Mouse (Mus musculus): Measurements from ENCODE around the gene Dync1h1. TPM values are rescaled to one million over a fixed set of nuclear protein-coding genes. Genes with fewer than 3 reads are reported as not detected.

The Dync1h1 gene
- polyA plus RNA-seq, 1 experiment from 2014 or later = 51.0 TPM

- Histone ChIP-seq H3K4me2 (no peak overlapping the region), H3K4me3 (ENCODE audit: low read depth, low read length) (no peak overlapping the region)
- no peak for ATAC-seq (replicated peaks; ENCODE audit: insufficient number of reproducible peaks, low FRiP score, low TSS enrichment)
Measured at GRCm38 (mm10) chr12:110630056-110630455, 28.8 kb downstream of the Dync1h1 start.

GRCm38 (mm10) chr12:110636293-110636692 lies 35.0 kb downstream of the Dync1h1 start:
- Histone ChIP-seq H3K9me3 (replicated peaks; ENCODE audit: control insufficient read depth, low read length) (no peaks in the 10 kb centered on the region), H3K4me3 (ENCODE audit: low read depth, low read length) (no peak overlapping the region), H3K27me3 (ENCODE audit: control insufficient read depth, insufficient read depth, low read length) (no peaks in the 10 kb centered on the region), H3K27ac (ENCODE audit: low read depth, low read length) (no peak overlapping the region), H3K9ac (ENCODE audit: low read depth, low read length) (no peak overlapping the region), H3K4me2 (no peak overlapping the region), H3K4me1 (ENCODE audit: control insufficient read depth, insufficient read depth, low read length) (no peaks in the 10 kb centered on the region), H3K36me3 (ENCODE audit: control insufficient read depth, insufficient read depth, low read length) (peaks cover 75% of the 10 kb centered on the region)
- ATAC-seq (replicated peaks; ENCODE audit: insufficient number of reproducible peaks, low FRiP score, low TSS enrichment) = no peak
- WGBS (ENCODE audit: insufficient replicate concordance) = 90% methylated on average over 12 of the region's 12 CpGs

More at GRCm38 (mm10) chr12:110630056-110630455, 28.8 kb downstream of the Dync1h1 start:
- H3K4me1 ChIP-seq (ENCODE audit: control insufficient read depth, insufficient read depth, low read length) = no peaks in the 10 kb centered on the region
- H3K27me3 ChIP-seq (ENCODE audit: control insufficient read depth, insufficient read depth, low read length) = no peaks in the 10 kb centered on the region
- no peak overlapping the region for H3K27ac ChIP-seq (ENCODE audit: low read depth, low read length)
- 92% methylated on average over 11 of the region's 11 CpGs for WGBS (ENCODE audit: insufficient replicate concordance)
- H3K36me3 ChIP-seq (ENCODE audit: control insufficient read depth, insufficient read depth, low read length) = peaks cover 80% of the 10 kb centered on the region
- no peaks in the 10 kb centered on the region for H3K9me3 ChIP-seq (replicated peaks; ENCODE audit: control insufficient read depth, low read length)
- H3K9ac ChIP-seq (ENCODE audit: low read depth, low read length) = no peak overlapping the region

- Histone ChIP-seq H3K36me3 (ENCODE audit: control insufficient read depth, insufficient read depth, low read length) (peaks cover 76% of the 10 kb centered on the region), H3K27ac (ENCODE audit: low read depth, low read length) (no peak overlapping the region), H3K4me1 (ENCODE audit: control insufficient read depth, insufficient read depth, low read length) (no peaks in the 10 kb centered on the region), H3K9ac (ENCODE audit: low read depth, low read length) (no peak overlapping the region), H3K4me3 (ENCODE audit: low read depth, low read length) (no peak overlapping the region), H3K4me2 (no peak overlapping the region), H3K9me3 (replicated peaks; ENCODE audit: control insufficient read depth, low read length) (no peaks in the 10 kb centered on the region), H3K27me3 (ENCODE audit: control insufficient read depth, insufficient read depth, low read length) (no peaks in the 10 kb centered on the region)
- ATAC-seq (replicated peaks; ENCODE audit: insufficient number of reproducible peaks, low FRiP score, low TSS enrichment) = no peak
- 91% methylated on average over 13 of the region's 13 CpGs for WGBS (ENCODE audit: insufficient replicate concordance)
Measured at GRCm38 (mm10) chr12:110637507-110638114, 36.4 kb downstream of the Dync1h1 start.

GRCm38 (mm10) chr12:110650241-110650641 lies 49.0 kb downstream of the Dync1h1 start:
- Histone ChIP-seq H3K4me2 (no peak overlapping the region), H3K27ac (ENCODE audit: low read depth, low read length) (no peak overlapping the region), H3K4me1 (ENCODE audit: control insufficient read depth, insufficient read depth, low read length) (no peaks in the 10 kb centered on the region), H3K36me3 (ENCODE audit: control insufficient read depth, insufficient read depth, low read length) (peaks cover 64% of the 10 kb centered on the region), H3K4me3 (ENCODE audit: low read depth, low read length) (no peak overlapping the region), H3K27me3 (ENCODE audit: control insufficient read depth, insufficient read depth, low read length) (no peaks in the 10 kb centered on the region), H3K9ac (ENCODE audit: low read depth, low read length) (no peak overlapping the region), H3K9me3 (replicated peaks; ENCODE audit: control insufficient read depth, low read length) (no peaks in the 10 kb centered on the region)
- WGBS (ENCODE audit: insufficient replicate concordance) = 74% methylated on average over 8 of the region's 8 CpGs
- no peak for ATAC-seq (replicated peaks; ENCODE audit: insufficient number of reproducible peaks, low FRiP score, low TSS enrichment)

- Histone ChIP-seq H3K4me3 (ENCODE audit: low read depth, low read length) (no peak overlapping the region), H3K36me3 (ENCODE audit: control insufficient read depth, insufficient read depth, low read length) (peaks cover 70% of the 10 kb centered on the region), H3K4me2 (no peak overlapping the region), H3K9me3 (replicated peaks; ENCODE audit: control insufficient read depth, low read length) (no peaks in the 10 kb centered on the region), H3K9ac (ENCODE audit: low read depth, low read length) (no peak overlapping the region), H3K4me1 (ENCODE audit: control insufficient read depth, insufficient read depth, low read length) (no peaks in the 10 kb centered on the region), H3K27me3 (ENCODE audit: control insufficient read depth, insufficient read depth, low read length) (no peaks in the 10 kb centered on the region), H3K27ac (ENCODE audit: low read depth, low read length) (no peak overlapping the region)
- ATAC-seq (replicated peaks; ENCODE audit: insufficient number of reproducible peaks, low FRiP score, low TSS enrichment) = no peak
- WGBS (ENCODE audit: insufficient replicate concordance) = 96% methylated on average over 17 of the region's 17 CpGs
Measured at GRCm38 (mm10) chr12:110651464-110651863, 50.2 kb downstream of the Dync1h1 start.

- no peaks in the 10 kb centered on the region for H3K9me3 ChIP-seq (replicated peaks; ENCODE audit: control insufficient read depth, low read length)
- H3K4me3 ChIP-seq (ENCODE audit: low read depth, low read length) = no peak overlapping the region
- no peaks in the 10 kb centered on the region for H3K4me1 ChIP-seq (ENCODE audit: control insufficient read depth, insufficient read depth, low read length)
- H3K27me3 ChIP-seq (ENCODE audit: control insufficient read depth, insufficient read depth, low read length) = no peaks in the 10 kb centered on the region
- no peak for ATAC-seq (replicated peaks; ENCODE audit: insufficient number of reproducible peaks, low FRiP score, low TSS enrichment)
- no peak overlapping the region for H3K27ac ChIP-seq (ENCODE audit: low read depth, low read length)
- H3K9ac ChIP-seq (ENCODE audit: low read depth, low read length) = no peak overlapping the region
- H3K36me3 ChIP-seq (ENCODE audit: control insufficient read depth, insufficient read depth, low read length) = peaks cover 80% of the 10 kb centered on the region
- WGBS (ENCODE audit: insufficient replicate concordance) = 95% methylated on average over 14 of the region's 14 CpGs
- H3K4me2 ChIP-seq = no peak overlapping the region
Measured at GRCm38 (mm10) chr12:110661746-110662145, 60.5 kb downstream of the Dync1h1 start.

GRCm38 (mm10) chr12:110667466-110668077 lies 66.3 kb downstream of the Dync1h1 start:
- H3K36me3 ChIP-seq (ENCODE audit: control insufficient read depth, insufficient read depth, low read length) = peaks cover 52% of the 10 kb centered on the region
- no peak for ATAC-seq (replicated peaks; ENCODE audit: insufficient number of reproducible peaks, low FRiP score, low TSS enrichment)
- H3K4me2 ChIP-seq = no peak overlapping the region
- no peak overlapping the region for H3K4me3 ChIP-seq (ENCODE audit: low read depth, low read length)
- no peak overlapping the region for H3K27ac ChIP-seq (ENCODE audit: low read depth, low read length)
- H3K4me1 ChIP-seq (ENCODE audit: control insufficient read depth, insufficient read depth, low read length) = no peaks in the 10 kb centered on the region
- 84% methylated on average over 13 of the region's 13 CpGs for WGBS (ENCODE audit: insufficient replicate concordance)
- H3K9me3 ChIP-seq (replicated peaks; ENCODE audit: control insufficient read depth, low read length) = no peaks in the 10 kb centered on the region
- no peaks in the 10 kb centered on the region for H3K27me3 ChIP-seq (ENCODE audit: control insufficient read depth, insufficient read depth, low read length)
- no peak overlapping the region for H3K9ac ChIP-seq (ENCODE audit: low read depth, low read length)

- H3K27me3 ChIP-seq (ENCODE audit: control insufficient read depth, insufficient read depth, low read length) = no peaks in the 10 kb centered on the region
- H3K4me1 ChIP-seq (ENCODE audit: control insufficient read depth, insufficient read depth, low read length) = no peaks in the 10 kb centered on the region
- no peak overlapping the region for H3K27ac ChIP-seq (ENCODE audit: low read depth, low read length)
- H3K4me2 ChIP-seq = no peak overlapping the region
- no peaks in the 10 kb centered on the region; the same call in 1 of the 2 replicates for H3K36me3 ChIP-seq (ENCODE audit: control insufficient read depth, insufficient read depth, low read length)
- no peak overlapping the region for H3K4me3 ChIP-seq (ENCODE audit: low read depth, low read length)
- no peaks in the 10 kb centered on the region for H3K9me3 ChIP-seq (replicated peaks; ENCODE audit: control insufficient read depth, low read length)
- H3K9ac ChIP-seq (ENCODE audit: low read depth, low read length) = no peak overlapping the region
- no peak for ATAC-seq (replicated peaks; ENCODE audit: insufficient number of reproducible peaks, low FRiP score, low TSS enrichment)
- whole genome bisulfite sequencing (ENCODE audit: insufficient replicate concordance) = 47% methylated on average over 5 of the region's 5 CpGs
Measured at GRCm38 (mm10) chr12:110674243-110674642, 73.0 kb downstream of the Dync1h1 start.

- no peaks in the 10 kb centered on the region for H3K36me3 ChIP-seq (ENCODE audit: control insufficient read depth, insufficient read depth, low read length)
- H3K4me2 ChIP-seq = no peak overlapping the region
- H3K9me3 ChIP-seq (replicated peaks; ENCODE audit: control insufficient read depth, low read length) = no peaks in the 10 kb centered on the region
- H3K4me1 ChIP-seq (ENCODE audit: control insufficient read depth, insufficient read depth, low read length) = peaks cover 3% of the 10 kb centered on the region
- no peak overlapping the region for H3K4me3 ChIP-seq (ENCODE audit: low read depth, low read length)
- H3K27ac ChIP-seq (ENCODE audit: low read depth, low read length) = no peak overlapping the region
- 29% methylated on average over 7 of the region's 7 CpGs for WGBS (ENCODE audit: insufficient replicate concordance)
- no peaks in the 10 kb centered on the region for H3K27me3 ChIP-seq (ENCODE audit: control insufficient read depth, insufficient read depth, low read length)
- ATAC-seq (replicated peaks; ENCODE audit: insufficient number of reproducible peaks, low FRiP score, low TSS enrichment) = no peak
- H3K9ac ChIP-seq (ENCODE audit: low read depth, low read length) = no peak overlapping the region
Measured at GRCm38 (mm10) chr12:110681191-110681590, 79.9 kb downstream of the Dync1h1 start.
